Mouse (Mus musculus): ENCODE measurements around the gene Foxp1. TPM values are rescaled to one million over a fixed set of nuclear protein-coding genes. Genes with fewer than 3 reads are reported as not detected.
A peak's percentile ranks its signal among the peaks of the same experiment; 100 is the strongest.

Gene Foxp1
- polyA plus RNA-seq, 1 experiment from 2014 or later = 190 TPM

DNA sequence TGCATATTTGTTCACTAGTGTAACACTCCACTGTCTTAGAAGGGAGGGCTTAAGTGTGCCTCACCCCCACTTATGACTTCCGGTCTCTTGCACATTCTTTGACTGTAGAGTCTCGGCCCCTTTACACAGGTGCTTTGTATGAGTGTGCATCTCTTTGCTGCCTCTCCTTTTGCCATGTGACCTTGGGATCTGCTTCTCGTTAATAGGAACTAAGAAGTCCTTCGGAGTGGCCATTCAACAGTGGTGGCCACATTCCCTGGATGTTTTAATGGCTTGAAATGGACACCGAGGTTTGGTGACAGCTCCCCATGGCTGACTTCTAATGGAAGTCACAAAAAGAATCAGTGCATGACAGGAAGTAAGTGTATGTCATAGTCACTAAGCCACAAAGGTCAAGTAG is 422.2 kb downstream of the Foxp1 start:
- Histone ChIP-seq H3K27ac (ENCODE audit: low read length) (no peak overlapping the region), H3K36me3 (ENCODE audit: control insufficient read depth, insufficient read depth, low read length) (no peaks in the 10 kb centered on the region), H3K4me2 (replicated peaks; ENCODE audit: low read depth, low read length) (no peak overlapping the region), H3K9ac (replicated peaks; ENCODE audit: low read depth, low read length) (no peak overlapping the region), H3K4me3 (ENCODE audit: low read depth, low read length) (no peak overlapping the region), H3K4me1 (ENCODE audit: control insufficient read depth, insufficient read depth, low read length) (peaks cover 33% of the 10 kb centered on the region), H3K27me3 (ENCODE audit: control insufficient read depth, insufficient read depth, low read length) (no peaks in the 10 kb centered on the region), H3K9me3 (ENCODE audit: control insufficient read depth, low read depth, low read length) (no peaks in the 10 kb centered on the region)
- 37% methylated on average over 5 of the region's 5 CpGs for WGBS
- no peak for ATAC-seq (ENCODE audit: insufficient number of reproducible peaks, insufficient read depth, low FRiP score, low read depth)

DNA sequence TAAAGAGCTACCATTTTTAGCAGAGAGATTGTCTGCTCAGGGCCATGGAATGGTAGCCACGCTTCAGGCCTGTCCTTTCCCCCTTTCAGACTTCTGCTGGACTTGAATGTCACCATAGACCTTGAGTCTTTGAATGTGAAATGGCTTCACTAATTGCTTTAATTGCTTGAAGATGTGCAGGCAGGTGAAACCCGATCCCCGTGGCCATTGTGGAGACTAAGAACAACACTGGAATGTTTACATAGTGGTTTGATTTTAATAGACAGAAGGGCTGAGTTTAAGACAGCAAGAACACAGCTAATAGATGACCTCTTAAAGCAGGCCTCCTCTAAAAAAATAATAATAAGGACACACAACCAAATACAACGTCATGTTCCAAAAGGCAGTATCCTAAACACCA is 422.7 kb downstream of the Foxp1 start:
- no peak overlapping the region for H3K4me3 ChIP-seq (ENCODE audit: low read depth, low read length)
- H3K9ac ChIP-seq (replicated peaks; ENCODE audit: low read depth, low read length) = no peak overlapping the region
- no peak for ATAC-seq (ENCODE audit: insufficient number of reproducible peaks, insufficient read depth, low FRiP score, low read depth)
- WGBS = 32% methylated on average over 4 of the region's 4 CpGs
- H3K27me3 ChIP-seq (ENCODE audit: control insufficient read depth, insufficient read depth, low read length) = no peaks in the 10 kb centered on the region
- H3K4me2 ChIP-seq (replicated peaks; ENCODE audit: low read depth, low read length) = no peak overlapping the region
- no peak overlapping the region for H3K27ac ChIP-seq (ENCODE audit: low read length)
- no peaks in the 10 kb centered on the region for H3K36me3 ChIP-seq (ENCODE audit: control insufficient read depth, insufficient read depth, low read length)
- H3K4me1 ChIP-seq (ENCODE audit: control insufficient read depth, insufficient read depth, low read length) = peaks cover 33% of the 10 kb centered on the region
- H3K9me3 ChIP-seq (ENCODE audit: control insufficient read depth, low read depth, low read length) = no peaks in the 10 kb centered on the region

DNA sequence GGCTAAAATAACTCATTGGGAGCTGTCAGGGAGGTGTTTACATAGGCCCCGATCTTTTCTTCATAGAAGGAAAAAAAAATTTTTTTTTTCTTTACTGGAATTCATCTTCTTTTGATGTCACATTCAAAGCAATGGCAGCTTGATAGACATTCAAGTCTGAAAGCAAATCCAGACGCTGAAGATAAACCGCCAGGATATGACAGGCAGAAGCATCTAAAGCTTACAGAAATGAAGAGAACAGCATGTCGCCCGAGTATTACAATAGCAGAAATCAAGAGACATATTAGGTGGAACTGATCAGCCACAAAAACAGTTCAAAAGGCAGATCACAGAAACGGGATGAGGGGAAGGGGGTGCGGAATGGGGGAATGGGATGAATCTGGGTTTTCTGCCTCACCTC is 425.3 kb downstream of the Foxp1 start:
- Histone ChIP-seq H3K9me3 (ENCODE audit: control insufficient read depth, low read depth, low read length) (no peaks in the 10 kb centered on the region), H3K4me3 (ENCODE audit: low read depth, low read length) (no peak overlapping the region), H3K4me2 (replicated peaks; ENCODE audit: low read depth, low read length) (0 out of 2 replicates have a peak overlapping the region, but pooled peaks have one; percentile 48), H3K27me3 (ENCODE audit: control insufficient read depth, insufficient read depth, low read length) (no peaks in the 10 kb centered on the region), H3K9ac (replicated peaks; ENCODE audit: low read depth, low read length) (no peak overlapping the region), H3K27ac (ENCODE audit: low read length) (peak overlapping the region; percentile 92), H3K36me3 (ENCODE audit: control insufficient read depth, insufficient read depth, low read length) (no peaks in the 10 kb centered on the region), H3K4me1 (ENCODE audit: control insufficient read depth, insufficient read depth, low read length) (peaks cover 54% of the 10 kb centered on the region)
- 24% methylated on average over 7 of the region's 7 CpGs for WGBS
- no peak for ATAC-seq (ENCODE audit: insufficient number of reproducible peaks, insufficient read depth, low FRiP score, low read depth)

DNA sequence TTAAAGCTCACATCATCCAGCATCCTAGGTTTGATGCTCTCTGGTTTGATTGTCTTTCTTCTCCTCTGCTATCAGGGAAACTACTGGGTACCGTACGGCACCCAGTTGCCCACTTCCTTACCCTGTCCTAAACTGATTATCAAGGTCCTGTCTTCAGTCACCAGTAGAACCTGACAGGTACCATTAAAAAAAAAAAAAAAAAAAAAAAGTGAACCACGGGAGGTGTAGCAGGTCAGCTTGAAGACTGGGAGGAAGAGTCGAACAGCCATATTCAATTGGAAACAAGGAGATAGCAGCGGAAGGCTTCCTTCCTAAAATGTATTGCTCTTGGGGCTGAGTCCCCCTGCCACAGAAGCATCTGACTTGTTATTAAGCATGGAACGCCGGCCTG is 425.8 kb downstream of the Foxp1 start:
- peaks cover 50% of the 10 kb centered on the region for H3K4me1 ChIP-seq (ENCODE audit: control insufficient read depth, insufficient read depth, low read length)
- no peaks in the 10 kb centered on the region for H3K27me3 ChIP-seq (ENCODE audit: control insufficient read depth, insufficient read depth, low read length)
- no peak overlapping the region for H3K4me3 ChIP-seq (ENCODE audit: low read depth, low read length)
- H3K36me3 ChIP-seq (ENCODE audit: control insufficient read depth, insufficient read depth, low read length) = no peaks in the 10 kb centered on the region
- 36% methylated on average over 7 of the region's 7 CpGs for WGBS
- H3K9me3 ChIP-seq (ENCODE audit: control insufficient read depth, low read depth, low read length) = no peaks in the 10 kb centered on the region
- H3K4me2 ChIP-seq (replicated peaks; ENCODE audit: low read depth, low read length) = peak overlapping the region; percentile 48; the same call in 1 of the 2 replicates
- no peak for ATAC-seq (ENCODE audit: insufficient number of reproducible peaks, insufficient read depth, low FRiP score, low read depth)
- H3K27ac ChIP-seq (ENCODE audit: low read length) = peak overlapping the region; percentile 92
- no peak overlapping the region for H3K9ac ChIP-seq (replicated peaks; ENCODE audit: low read depth, low read length)

DNA sequence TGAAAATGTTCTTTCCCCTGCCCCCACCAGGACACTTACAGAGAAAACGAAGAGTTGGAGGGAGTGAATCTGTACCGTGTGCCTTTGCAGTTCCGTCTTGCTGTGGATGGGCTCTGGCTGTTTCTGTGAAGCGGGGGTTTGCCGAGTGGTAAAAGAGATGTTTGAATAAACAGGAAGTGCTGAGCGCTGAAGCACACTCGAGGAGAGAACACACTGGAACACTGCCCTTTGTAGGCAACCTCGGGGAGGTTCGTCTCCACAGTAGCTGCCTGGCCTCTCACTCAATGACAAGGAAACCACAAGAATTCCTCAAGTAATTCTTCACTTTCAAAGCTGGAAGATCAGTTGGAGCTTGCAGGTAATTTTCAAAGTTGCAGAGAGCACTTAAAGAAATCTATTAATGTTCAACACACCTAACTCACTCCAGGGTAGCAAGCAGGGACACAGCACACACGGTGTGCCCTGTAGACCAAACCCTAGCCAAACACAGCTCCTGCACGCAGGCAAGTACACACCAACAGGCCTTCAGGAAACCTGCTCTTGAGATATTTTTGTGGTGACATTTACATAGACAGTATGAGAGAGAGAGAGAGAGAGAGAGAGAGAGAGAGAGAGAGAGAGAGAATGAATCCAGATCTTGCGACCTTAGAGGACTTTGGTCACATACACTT is 426.3 kb downstream of the Foxp1 start:
- H3K9me3 ChIP-seq (ENCODE audit: control insufficient read depth, low read depth, low read length) = no peaks in the 10 kb centered on the region
- H3K27ac ChIP-seq (ENCODE audit: low read length) = peak overlapping the region; percentile 92
- ATAC-seq (ENCODE audit: insufficient number of reproducible peaks, insufficient read depth, low FRiP score, low read depth) = peak; percentile 42
- 4% methylated on average over 12 of the region's 12 CpGs for WGBS
- peak overlapping the region; percentile 36 for H3K4me3 ChIP-seq (ENCODE audit: low read depth, low read length)
- H3K36me3 ChIP-seq (ENCODE audit: control insufficient read depth, insufficient read depth, low read length) = no peaks in the 10 kb centered on the region
- peak overlapping the region; percentile 48 for H3K4me2 ChIP-seq (replicated peaks; ENCODE audit: low read depth, low read length)
- H3K4me1 ChIP-seq (ENCODE audit: control insufficient read depth, insufficient read depth, low read length) = peaks cover 47% of the 10 kb centered on the region
- no peaks in the 10 kb centered on the region for H3K27me3 ChIP-seq (ENCODE audit: control insufficient read depth, insufficient read depth, low read length)
- peak overlapping the region; percentile 39 for H3K9ac ChIP-seq (replicated peaks; ENCODE audit: low read depth, low read length)

DNA sequence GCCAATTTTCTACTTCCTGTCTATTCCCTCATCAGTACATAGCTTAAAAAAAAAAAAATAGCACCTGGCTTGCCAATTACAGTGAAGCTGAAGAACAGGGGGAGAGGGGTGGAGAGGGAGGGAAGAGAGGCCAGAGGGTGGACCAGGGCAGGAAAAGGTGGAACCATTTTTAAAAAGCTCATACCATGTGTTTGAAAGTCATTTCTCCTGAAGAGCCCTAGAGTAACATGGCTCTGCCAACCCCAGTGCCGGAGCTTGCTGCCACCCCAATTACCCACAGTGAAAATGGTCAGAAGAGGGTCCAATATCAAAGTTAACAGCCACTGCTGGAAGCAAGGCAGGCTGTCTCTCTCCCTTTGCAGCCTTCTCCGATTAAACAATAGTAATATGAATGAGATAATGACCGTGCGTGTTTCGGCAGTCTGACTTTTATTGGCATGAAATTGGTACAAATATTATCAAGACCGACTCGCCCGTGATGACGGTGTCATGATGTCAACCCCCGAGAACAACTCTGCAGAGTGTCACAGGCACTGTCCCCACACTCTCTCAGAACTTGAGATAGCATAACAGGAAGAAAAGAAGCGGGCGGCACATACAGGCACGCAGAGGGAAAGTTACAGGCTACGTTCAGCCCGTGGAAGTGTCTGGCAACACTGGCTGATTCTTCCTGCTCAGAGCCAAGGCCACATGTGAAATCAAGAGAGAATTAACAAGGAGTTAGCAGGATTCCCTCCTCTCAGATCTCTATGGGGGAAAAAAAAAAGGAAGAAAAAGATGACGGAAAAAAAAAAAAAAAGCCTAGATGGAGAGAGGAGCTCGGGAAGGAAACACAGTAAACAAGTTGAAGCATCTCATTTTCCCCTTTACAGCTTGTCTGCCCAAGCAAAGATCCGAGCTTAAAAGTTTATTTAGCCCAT is 427.1 kb downstream of the Foxp1 start:
- peak overlapping the region; percentile 36 for H3K4me3 ChIP-seq (ENCODE audit: low read depth, low read length)
- no peak for ATAC-seq (ENCODE audit: insufficient number of reproducible peaks, insufficient read depth, low FRiP score, low read depth)
- H3K9ac ChIP-seq (replicated peaks; ENCODE audit: low read depth, low read length) = peak overlapping the region; percentile 39
- H3K27me3 ChIP-seq (ENCODE audit: control insufficient read depth, insufficient read depth, low read length) = no peaks in the 10 kb centered on the region
- H3K27ac ChIP-seq (ENCODE audit: low read length) = peak overlapping the region; percentile 92
- no peaks in the 10 kb centered on the region for H3K36me3 ChIP-seq (ENCODE audit: control insufficient read depth, insufficient read depth, low read length)
- peaks cover 41% of the 10 kb centered on the region for H3K4me1 ChIP-seq (ENCODE audit: control insufficient read depth, insufficient read depth, low read length)
- 14% methylated on average over 18 of the region's 18 CpGs for WGBS
- H3K4me2 ChIP-seq (replicated peaks; ENCODE audit: low read depth, low read length) = peak overlapping the region; percentile 48
- no peaks in the 10 kb centered on the region for H3K9me3 ChIP-seq (ENCODE audit: control insufficient read depth, low read depth, low read length)

DNA sequence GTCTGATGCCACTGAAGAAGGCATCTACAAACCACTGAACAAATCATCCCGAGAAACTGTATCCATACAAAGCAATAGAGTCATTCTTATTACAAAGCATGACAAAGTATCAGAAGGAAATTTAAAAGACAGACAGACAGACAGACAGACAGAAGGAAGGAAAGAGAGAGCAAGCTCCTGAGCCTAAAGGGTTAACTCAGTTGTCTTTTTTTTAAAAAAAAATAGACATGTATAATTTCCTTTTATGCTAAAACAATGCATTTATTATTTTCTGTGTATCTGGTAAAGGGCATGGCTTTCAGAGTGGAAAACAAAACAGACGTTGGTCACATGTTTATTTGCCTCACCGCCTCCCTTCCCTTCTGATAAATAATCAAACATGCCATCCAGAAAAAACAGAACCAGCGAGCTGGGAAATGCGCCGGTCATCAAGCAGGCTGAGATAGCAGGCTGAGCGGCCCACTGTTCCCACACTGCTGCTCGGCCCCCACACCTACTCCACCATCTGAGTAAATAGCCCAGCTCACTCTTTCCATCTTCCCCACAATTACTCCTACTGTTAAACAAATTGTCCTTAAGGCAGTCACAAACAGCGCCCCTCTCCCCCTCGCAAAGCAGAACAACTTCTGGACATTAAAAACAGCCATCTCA is 428.1 kb downstream of the Foxp1 start:
- Histone ChIP-seq H3K27me3 (ENCODE audit: control insufficient read depth, insufficient read depth, low read length) (no peaks in the 10 kb centered on the region), H3K9ac (replicated peaks; ENCODE audit: low read depth, low read length) (peak overlapping the region; percentile 39), H3K9me3 (ENCODE audit: control insufficient read depth, low read depth, low read length) (no peaks in the 10 kb centered on the region), H3K4me1 (ENCODE audit: control insufficient read depth, insufficient read depth, low read length) (peaks cover 40% of the 10 kb centered on the region), H3K4me2 (replicated peaks; ENCODE audit: low read depth, low read length) (peak overlapping the region; percentile 48), H3K4me3 (ENCODE audit: low read depth, low read length) (peak overlapping the region; percentile 36), H3K27ac (ENCODE audit: low read length) (peak overlapping the region; percentile 92), H3K36me3 (ENCODE audit: control insufficient read depth, insufficient read depth, low read length) (no peaks in the 10 kb centered on the region; the same call in 1 of the 2 replicates)
- no peak for ATAC-seq (ENCODE audit: insufficient number of reproducible peaks, insufficient read depth, low FRiP score, low read depth)
- 18% methylated on average over 10 of the region's 10 CpGs for WGBS

DNA sequence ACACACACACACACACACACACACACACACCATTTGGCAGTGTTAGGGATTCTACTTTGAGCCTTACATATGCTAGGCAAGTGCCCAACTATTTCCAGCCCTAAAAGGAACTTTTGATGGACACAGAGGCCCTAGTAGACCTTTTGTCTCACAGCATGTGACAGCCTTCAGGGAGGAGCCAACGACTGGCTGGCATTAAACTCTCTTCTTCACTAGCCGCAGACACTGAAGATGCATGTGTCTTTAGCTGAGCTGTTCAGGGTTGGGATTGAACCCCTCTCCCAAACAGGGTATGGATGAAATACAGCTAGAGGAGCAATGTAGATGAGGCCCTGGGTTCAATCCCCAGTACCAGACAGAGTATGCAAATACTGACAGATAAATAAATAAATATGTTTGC is 428.7 kb downstream of the Foxp1 start:
- peak overlapping the region; percentile 92 for H3K27ac ChIP-seq (ENCODE audit: low read length)
- H3K9ac ChIP-seq (replicated peaks; ENCODE audit: low read depth, low read length) = peak overlapping the region; percentile 39; the same call in 1 of the 2 replicates
- H3K4me2 ChIP-seq (replicated peaks; ENCODE audit: low read depth, low read length) = peak overlapping the region; percentile 48
- H3K27me3 ChIP-seq (ENCODE audit: control insufficient read depth, insufficient read depth, low read length) = no peaks in the 10 kb centered on the region
- no peaks in the 10 kb centered on the region; the same call in 1 of the 2 replicates for H3K36me3 ChIP-seq (ENCODE audit: control insufficient read depth, insufficient read depth, low read length)
- WGBS = 28% methylated on average over 2 of the region's 2 CpGs
- peak overlapping the region; percentile 36; the same call in 1 of the 2 replicates for H3K4me3 ChIP-seq (ENCODE audit: low read depth, low read length)
- ATAC-seq (ENCODE audit: insufficient number of reproducible peaks, insufficient read depth, low FRiP score, low read depth) = no peak
- peaks cover 40% of the 10 kb centered on the region for H3K4me1 ChIP-seq (ENCODE audit: control insufficient read depth, insufficient read depth, low read length)
- H3K9me3 ChIP-seq (ENCODE audit: control insufficient read depth, low read depth, low read length) = no peaks in the 10 kb centered on the region

All from stomach, embryonic 14.5 days (tissue).